Mouse (Mus musculus) heart, embryonic 10.5 days (tissue): ENCODE measurements around the gene Morc3. TPM values are rescaled to one million over a fixed set of nuclear protein-coding genes. Genes with fewer than 3 reads are reported as not detected.

Experiments
- DNase-seq: peaks from one replicate; pipeline ENCODE4 v3.0.0-alpha.2; 2017; ENCODE audit warnings: low spot score
- H3K27ac ChIP-seq: fragments of 300-500 bp; sonication (generic); 2 replicates; pipeline ENCODE4 v1.5.1; 2016; ENCODE audit warnings: mild to moderate bottlenecking
- H3K27me3 ChIP-seq: fragments of 300-500 bp; sonication (generic); 2 replicates; pipeline ENCODE4 v1.6.1; 2016; ENCODE audit warnings: mild to moderate bottlenecking; ENCODE audit not compliant: poor library complexity, insufficient read depth, severe bottlenecking
- H3K36me3 ChIP-seq: fragments of 300-500 bp; sonication (generic); 2 replicates; pipeline ENCODE4 v1.6.1; 2016; ENCODE audit warnings: mild to moderate bottlenecking, moderate library complexity
- H3K4me1 ChIP-seq: fragments of 300-500 bp; sonication (generic); 2 replicates; pipeline ENCODE4 v1.6.1; 2016; ENCODE audit warnings: mild to moderate bottlenecking
- H3K4me3 ChIP-seq: fragments of 300-500 bp; sonication (generic); 2 replicates; pipeline ENCODE4 v1.5.1; 2016; ENCODE audit warnings: mild to moderate bottlenecking, moderate library complexity
- H3K9me3 ChIP-seq: fragments of 300-500 bp; sonication (generic); 2 replicates; pipeline ENCODE4 v1.6.1; 2016; ENCODE audit warnings: mild to moderate bottlenecking, moderate library complexity
- WGBS: fragments of 180-500 bp; shearing (Covaris S2); methylation state at CpG from one replicate; pipeline ENCODE4 v1.1.7; 2016; 5-methylcytosine and 5-hydroxymethylcytosine counted together
- polyA plus RNA-seq: library from polyadenylated mRNA; unstranded; fragments of >200 nt; fragmentation: Nextera tagmentation; extraction: Ambion mirVana; gene quantifications from 2 replicates; pipeline ENCODE4 v1.2.1, GENCODE M21; 2016

Morc3 gene
- polyA plus RNA-seq, result 24.7 and 28.1 TPM in 2 replicates

- 0 out of 2 replicates have a peak, but pooled peaks cover under 1% of the 10 kb centered on the region for H3K36me3 ChIP-seq
- no peaks in the 10 kb centered on the region for H3K27me3 ChIP-seq
- peak within 1 kb of the TSS; percentile 89 for H3K4me3 ChIP-seq
- no peaks in the 10 kb centered on the region for H3K9me3 ChIP-seq
- peaks cover 21% of the 10 kb centered on the region for H3K4me1 ChIP-seq
- peak; percentile 100 for DNase-seq
- peak within 1 kb of the TSS; percentile 99 for H3K27ac ChIP-seq
- 11% methylated on average over 53 of the region's 55 CpGs for WGBS
Measured at GRCm38 (mm10) chr16:93831627-93832395, at the start of gene Morc3. TSS of gene Morc3 (plus strand) at chr16:93832121.

- Histone ChIP-seq H3K27ac (no peak overlapping the region), H3K36me3 (peaks cover 5% of the 10 kb centered on the region; the same call in 1 of the 2 replicates), H3K4me3 (no peak overlapping the region), H3K27me3 (no peaks in the 10 kb centered on the region), H3K4me1 (peaks cover 10% of the 10 kb centered on the region; the same call in 1 of the 2 replicates), H3K9me3 (no peaks in the 10 kb centered on the region)
- DNase-seq, result no peak
- WGBS, result 89% methylated on average over 7 of the region's 7 CpGs
Measured at GRCm38 (mm10) chr16:93784175-93784574, 47.7 kb upstream of the Morc3 start.

GRCm38 (mm10) chr16:93785805-93786204, 46.1 kb upstream of the Morc3 start:
- Histone ChIP-seq H3K27me3 (no peaks in the 10 kb centered on the region), H3K4me1 (peaks cover 14% of the 10 kb centered on the region), H3K36me3 (peaks cover 5% of the 10 kb centered on the region; the same call in 1 of the 2 replicates), H3K9me3 (no peaks in the 10 kb centered on the region), H3K4me3 (no peak overlapping the region), H3K27ac (no peak overlapping the region)
- WGBS, result 2% methylated on average over 9 of the region's 9 CpGs
- no peak for DNase-seq

GRCm38 (mm10) chr16:93788388-93788787, 43.5 kb upstream of the Morc3 start:
- Histone ChIP-seq H3K4me1 (peaks cover 16% of the 10 kb centered on the region), H3K27me3 (no peaks in the 10 kb centered on the region), H3K4me3 (no peak overlapping the region), H3K27ac (no peak overlapping the region), H3K9me3 (no peaks in the 10 kb centered on the region), H3K36me3 (peaks cover 5% of the 10 kb centered on the region; the same call in 1 of the 2 replicates)
- no peak for DNase-seq
- WGBS, result 84% methylated on average over 4 of the region's 4 CpGs

- H3K27me3 ChIP-seq, result no peaks in the 10 kb centered on the region
- 92% methylated on average over 8 of the region's 8 CpGs for WGBS
- H3K27ac ChIP-seq, result no peak overlapping the region
- no peak for DNase-seq
- no peaks in the 10 kb centered on the region for H3K9me3 ChIP-seq
- H3K4me3 ChIP-seq, result no peak overlapping the region
- H3K36me3 ChIP-seq, result peaks cover 4% of the 10 kb centered on the region; the same call in 1 of the 2 replicates
- H3K4me1 ChIP-seq, result peaks cover 16% of the 10 kb centered on the region
Measured at GRCm38 (mm10) chr16:93788881-93789280, 43.0 kb upstream of the Morc3 start.

GRCm38 (mm10) chr16:93789971-93790755, 41.8 kb upstream of the Morc3 start:
- Histone ChIP-seq H3K9me3 (no peaks in the 10 kb centered on the region), H3K27me3 (no peaks in the 10 kb centered on the region), H3K27ac (no peak overlapping the region), H3K4me3 (no peak overlapping the region), H3K4me1 (peaks cover 16% of the 10 kb centered on the region), H3K36me3 (no peaks in the 10 kb centered on the region)
- DNase-seq, result no peak
- 27% methylated on average over 5 of the region's 5 CpGs for WGBS

GRCm38 (mm10) chr16:93792981-93793630, 38.8 kb upstream of the Morc3 start:
- H3K27ac ChIP-seq, result no peak overlapping the region
- DNase-seq, result no peak
- no peak overlapping the region for H3K4me3 ChIP-seq
- no peaks in the 10 kb centered on the region for H3K36me3 ChIP-seq
- peaks cover 34% of the 10 kb centered on the region for H3K4me1 ChIP-seq
- 69% methylated on average over 15 of the region's 15 CpGs for WGBS
- peaks cover 6% of the 10 kb centered on the region; the same call in 1 of the 2 replicates for H3K27me3 ChIP-seq
- no peaks in the 10 kb centered on the region for H3K9me3 ChIP-seq

GRCm38 (mm10) chr16:93794845-93795244, 37.1 kb upstream of the Morc3 start:
- H3K36me3 ChIP-seq, result no peaks in the 10 kb centered on the region
- WGBS, result 73% methylated on average over 5 of the region's 5 CpGs
- peaks cover 43% of the 10 kb centered on the region for H3K4me1 ChIP-seq
- H3K9me3 ChIP-seq, result no peaks in the 10 kb centered on the region
- no peak overlapping the region for H3K4me3 ChIP-seq
- no peak overlapping the region for H3K27ac ChIP-seq
- H3K27me3 ChIP-seq, result peaks cover 6% of the 10 kb centered on the region; the same call in 1 of the 2 replicates
- no peak for DNase-seq

- H3K27ac ChIP-seq, result no peak overlapping the region
- no peak overlapping the region for H3K4me3 ChIP-seq
- no peaks in the 10 kb centered on the region for H3K36me3 ChIP-seq
- no peak for DNase-seq
- WGBS, result 94% methylated on average over 5 of the region's 5 CpGs
- peaks cover 6% of the 10 kb centered on the region; the same call in 1 of the 2 replicates for H3K27me3 ChIP-seq
- H3K4me1 ChIP-seq, result peaks cover 39% of the 10 kb centered on the region
- no peaks in the 10 kb centered on the region for H3K9me3 ChIP-seq
Measured at GRCm38 (mm10) chr16:93795391-93795790, 36.5 kb upstream of the Morc3 start.

- DNase-seq, result no peak
- H3K9me3 ChIP-seq, result no peaks in the 10 kb centered on the region
- no peak overlapping the region for H3K4me3 ChIP-seq
- H3K36me3 ChIP-seq, result no peaks in the 10 kb centered on the region
- H3K27ac ChIP-seq, result 0 out of 2 replicates have a peak overlapping the region, but pooled peaks have one; percentile 6
- peaks cover 6% of the 10 kb centered on the region; the same call in 1 of the 2 replicates for H3K27me3 ChIP-seq
- WGBS, result 83% methylated on average over 12 of the region's 12 CpGs
- peaks cover 33% of the 10 kb centered on the region for H3K4me1 ChIP-seq
Measured at GRCm38 (mm10) chr16:93797021-93797840, 34.7 kb upstream of the Morc3 start.

- Histone ChIP-seq H3K4me3 (no peak overlapping the region), H3K36me3 (no peaks in the 10 kb centered on the region), H3K27me3 (peaks cover 6% of the 10 kb centered on the region; the same call in 1 of the 2 replicates), H3K4me1 (peaks cover 28% of the 10 kb centered on the region), H3K9me3 (no peaks in the 10 kb centered on the region), H3K27ac (no peak overlapping the region)
- 62% methylated on average over 11 of the region's 11 CpGs for WGBS
- no peak for DNase-seq
Measured at GRCm38 (mm10) chr16:93797841-93798492, 34.0 kb upstream of the Morc3 start.
